Mouse (Mus musculus): ENCODE measurements around the gene Grin2b.

DNA sequence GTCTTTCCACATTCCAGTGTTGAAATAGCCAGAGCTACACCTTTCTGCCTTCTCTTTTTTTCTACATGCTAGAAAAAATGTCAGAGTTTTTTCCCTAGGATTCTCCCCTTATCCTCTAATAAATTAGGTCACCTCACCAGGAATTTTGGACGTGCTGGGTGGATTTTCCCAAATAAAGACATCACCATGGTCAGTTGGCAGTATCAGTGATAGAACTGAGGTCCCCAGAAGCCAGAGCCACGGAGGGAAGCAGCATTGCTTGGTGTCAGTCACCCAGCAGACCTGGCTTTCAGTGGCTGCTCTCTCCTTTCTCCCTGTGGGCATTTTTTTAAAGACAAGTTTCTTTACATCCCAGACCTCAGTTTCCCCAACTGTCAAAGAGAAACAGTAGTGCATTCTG lies 68.1 kb downstream of the Grin2b start:
- no peak for TF ChIP-seq POLR2A (IDR thresholded peaks at IDR 0.05; ENCODE audit: insufficient read length, low read depth)
- no peak for TF ChIP-seq CEBPB (IDR thresholded peaks at IDR 0.05; ENCODE audit: insufficient read depth, poor library complexity, severe bottlenecking)
- no peak for TF ChIP-seq E2F4 (IDR thresholded peaks at IDR 0.05; ENCODE audit: insufficient read depth)
- TF ChIP-seq SRF (IDR thresholded peaks at IDR 0.05; ENCODE audit: control insufficient read depth, insufficient read length, low read depth) = no peak
- TF ChIP-seq MYOG (IDR thresholded peaks at IDR 0.05; ENCODE audit: control insufficient read depth in 1 of 3, insufficient read depth in 1 of 3, insufficient read length in 2 of 3, low read depth in 2 of 3) = no peak
- no peak for TF ChIP-seq USF1 (IDR thresholded peaks at IDR 0.05; ENCODE audit: low read depth)
- no peak for TF ChIP-seq MAX (IDR thresholded peaks at IDR 0.05; ENCODE audit: low read depth)
- TF ChIP-seq MYOD1 (IDR thresholded peaks at IDR 0.05; ENCODE audit: control insufficient read depth in 1 of 3, insufficient read length in 2 of 3, low read depth in 2 of 3) = no peak
- TF ChIP-seq TCF3 (IDR thresholded peaks at IDR 0.05; ENCODE audit: insufficient read length, low read depth) = no peak
- no peak for TF ChIP-seq POLR2AphosphoS2 (IDR thresholded peaks at IDR 0.05; ENCODE audit: insufficient read length, low read depth)
- TF ChIP-seq TCF12 (IDR thresholded peaks at IDR 0.05; ENCODE audit: insufficient read depth, poor library complexity, severe bottlenecking) = no peak
